Mouse (Mus musculus) liver, embryonic 11.5 days (tissue): ENCODE results near the gene Pknox1. TPM values are rescaled to one million over a fixed set of nuclear protein-coding genes. Genes with fewer than 3 reads are reported as not detected.

Experiments
- microRNA-seq: library from miRNA; unstranded; fragments of <30 nt; microRNA quantifications from one replicate; pipeline ENCODE4, GENCODE M21; 2017; ENCODE audit warnings: borderline number of aligned reads
- polyA plus RNA-seq: library from polyadenylated mRNA; unstranded; fragments of >200 nt; fragmentation: Nextera tagmentation; extraction: Ambion mirVana; gene quantifications from 2 replicates; pipeline ENCODE4 v1.2.1, GENCODE M21; 2014

The Pknox1 gene
- polyA plus RNA-seq, 1 experiment from 2014 or later = 25.8 TPM

Small RNA genes lying within 50 kb of the gene (microRNA-seq; reads per million reads assigned to microRNA genes)
- not detected for gene Gm24970

Other genes starting within 250 kb of the Pknox1 start
- gene Pde9a, start 178.5 kb upstream of the Pknox1 start, polyA plus RNA-seq = 10.4 and 11.5 TPM in 2 replicates
- 65.1 and 70.4 TPM in 2 replicates for gene Wdr4, start 44.8 kb upstream of the Pknox1 start, polyA plus RNA-seq
- gene Ndufv3, start 44.6 kb upstream of the Pknox1 start, polyA plus RNA-seq = 331 and 352 TPM in 2 replicates
- gene Cbs, start 72.5 kb downstream of the Pknox1 start, polyA plus RNA-seq = 7.3 and 8.3 TPM in 2 replicates
- 188 and 210 TPM in 2 replicates for gene U2af1, start 94.2 kb downstream of the Pknox1 start, polyA plus RNA-seq
- not detected in 2 replicates for gene Cryaa, start 113.1 kb downstream of the Pknox1 start, polyA plus RNA-seq